Mouse (Mus musculus) leukemia stem cell, adult 10-12 weeks (primary cell): ENCODE measurements around the gene P2ry6. TPM values are rescaled to one million over a fixed set of nuclear protein-coding genes. Genes with fewer than 3 reads are reported as not detected.

Experiments
- polyA plus RNA-seq: library from polyadenylated mRNA; stranded (reverse); fragments of >175 nt; gene quantifications from 2 replicates; pipeline ENCODE4 v1.2.3, GENCODE M21; 2012; ENCODE audit warnings: low replicate concordance

P2ry6 gene
- 4.0 and 6.0 TPM in 2 replicates for polyA plus RNA-seq

DNA sequence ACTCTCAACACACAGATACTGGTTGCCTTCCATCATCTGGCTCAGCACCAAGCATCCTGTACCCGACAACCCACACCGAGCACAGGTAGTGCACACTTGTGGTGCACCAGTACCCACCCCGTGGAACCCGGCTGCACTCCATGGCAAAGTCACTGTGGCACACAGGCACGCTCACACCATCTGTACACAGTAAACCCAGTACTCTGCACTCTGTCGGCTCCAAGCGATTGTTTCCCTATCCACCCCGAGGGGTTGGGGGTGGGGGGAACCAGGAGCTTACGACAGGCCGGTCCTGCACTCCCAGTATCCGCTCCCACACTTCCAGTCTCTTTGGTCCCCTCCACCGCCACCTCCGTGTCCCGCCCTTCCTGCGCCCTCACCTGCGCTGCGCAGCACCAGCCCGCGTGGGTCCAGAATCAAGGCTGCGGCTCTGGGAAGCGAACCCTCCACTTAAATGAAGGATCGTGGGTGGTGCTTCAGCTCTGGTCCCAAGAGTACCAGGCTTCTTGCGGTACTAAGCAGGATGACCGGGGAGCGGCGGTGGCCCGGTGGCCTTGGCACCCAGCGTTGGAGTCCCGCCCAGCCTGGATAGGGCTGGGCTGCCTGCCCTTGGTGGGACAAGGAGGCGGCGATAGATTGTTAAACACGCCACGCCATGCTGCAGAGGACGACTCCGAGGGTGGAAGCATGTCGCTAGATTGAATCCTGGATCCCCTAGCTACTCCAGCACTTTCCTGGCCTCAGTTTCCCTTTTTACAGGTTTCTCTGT, at the start of gene P2ry6:
Gene P2ry6, minus strand, starts transcription at position 515 of the 769 bp plus-strand sequence.

GRCm38 (mm10) chr7:101012541-101012940, 38.1 kb upstream of the P2ry6 start, which contains the start of gene P2ry2:
TSS of gene P2ry2 (minus strand) at chr7:101012866.

DNA sequence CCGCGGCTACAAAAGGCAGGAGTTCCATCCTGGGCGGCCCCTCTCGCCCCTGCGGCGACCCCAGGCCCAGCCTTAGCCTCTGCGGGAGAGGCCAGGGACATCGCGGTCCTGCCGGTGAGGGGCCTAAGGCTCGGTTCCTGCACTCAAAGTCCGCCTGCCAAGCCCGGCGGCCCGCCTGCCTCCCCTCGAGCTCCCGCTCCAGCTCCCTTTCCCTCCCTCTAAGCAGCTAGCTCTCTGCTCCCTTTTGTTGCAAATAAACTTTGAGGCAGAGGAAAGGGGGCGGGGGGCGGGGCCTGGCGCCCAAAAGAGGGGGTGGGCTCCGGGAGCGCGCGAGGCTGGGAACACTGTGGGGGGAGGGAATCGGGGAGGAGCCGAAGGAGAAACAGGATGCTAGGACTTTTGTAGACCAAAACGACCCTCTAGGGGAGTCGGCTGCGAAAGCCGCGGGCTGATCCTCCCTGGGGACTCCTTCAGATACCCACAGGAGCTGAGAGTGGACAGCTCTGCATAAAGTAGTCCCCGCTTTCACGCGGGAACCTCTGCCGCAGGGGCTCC, 42.4 kb downstream of the P2ry6 start, which contains the start of gene Arhgef17:
Gene Arhgef17, minus strand, starts transcription at position 182 of the 555 bp plus-strand sequence.

Other genes starting within 250 kb of the P2ry6 start
- 46.2 and 86.4 TPM in 2 replicates for gene Relt, start 111.2 kb downstream of the P2ry6 start, polyA plus RNA-seq
- gene Arhgef17, start 42.5 kb downstream of the P2ry6 start, polyA plus RNA-seq = 0.73 and 2.0 TPM in 2 replicates
- 0.57 and 0.89 TPM in 2 replicates for gene P2ry2, start 38.2 kb upstream of the P2ry6 start, polyA plus RNA-seq
- gene Fchsd2, start 118.2 kb upstream of the P2ry6 start, polyA plus RNA-seq = 10.4 and 38.2 TPM in 2 replicates